Mouse (Mus musculus) urinary bladder, adult 2 months (tissue): ENCODE results near the gene Lcn8. TPM values are rescaled to one million over a fixed set of nuclear protein-coding genes. Genes with fewer than 3 reads are reported as not detected.
"Not testable (repeated sequence)": the region's sequence is repeated elsewhere in the genome, so short reads cannot be mapped to it uniquely, and the experiment has no call there.

Experiments used
- DNase-seq: peaks from one replicate; pipeline ENCODE4 v3.0.0; 2022; ENCODE audit warnings: low spot score
- polyA plus RNA-seq: library from polyadenylated mRNA; depleted of rRNA; stranded (reverse); fragments of >200 nt; gene quantifications from 2 replicates; pipeline ENCODE4 v1.2.3, GENCODE M21; 2012; rRNA removed

Gene Lcn8
- polyA plus RNA-seq, 1 experiment: 1.8 TPM

- no peak for DNase-seq
These were observed 13.6 kb downstream of the Lcn8 start for GRCm38 (mm10) chr2:25666516-25666915.

GRCm38 (mm10) chr2:25676486-25676885 is 23.6 kb downstream of the Lcn8 start, which contains the start of gene Lcn6:
Lcn6 (plus strand) TSS chr2:25676786.
- no peak for DNase-seq

GRCm38 (mm10) chr2:25679559-25679958 is 26.6 kb downstream of the Lcn8 start:
- DNase-seq: no peak

- no peak for DNase-seq
These were observed 29.5 kb downstream of the Lcn8 start, which contains the start of gene Lcn10 for GRCm38 (mm10) chr2:25682426-25682825. Lcn10 (plus strand) TSS chr2:25682726.

GRCm38 (mm10) chr2:25686941-25687340 is 34.0 kb downstream of the Lcn8 start:
- no peak for DNase-seq

- DNase-seq: no peak
These were observed 41.7 kb downstream of the Lcn8 start for GRCm38 (mm10) chr2:25694605-25695004.

GRCm38 (mm10) chr2:25696951-25697350 is 44.0 kb downstream of the Lcn8 start:
- DNase-seq: no peak

- DNase-seq: no peak
These were observed 45.8 kb downstream of the Lcn8 start for GRCm38 (mm10) chr2:25698696-25699095.

GRCm38 (mm10) chr2:25699743-25700142 is 46.8 kb downstream of the Lcn8 start, which contains the start of gene Obp2a:
Obp2a (plus strand) TSS chr2:25700043.
- not testable (repeated sequence) for DNase-seq

- DNase-seq: no peak
These were observed 48.1 kb downstream of the Lcn8 start for GRCm38 (mm10) chr2:25701001-25701400.

GRCm38 (mm10) chr2:25703706-25704105 is 50.8 kb downstream of the Lcn8 start:
- DNase-seq: no peak

Other genes with a start within 250 kb of the Lcn8 start
- gene Fut7, start 229.9 kb upstream of the Lcn8 start, polyA plus RNA-seq: 0.19 and 0.29 TPM in 2 replicates
- 6.3 and 16.4 TPM in 2 replicates for gene Abca2, start 224.4 kb upstream of the Lcn8 start, polyA plus RNA-seq
- 0.69 and 2.2 TPM in 2 replicates for gene Clic3, start 196.3 kb upstream of the Lcn8 start, polyA plus RNA-seq
- 50.8 and 61.1 TPM in 2 replicates for gene Paxx, start 192.0 kb upstream of the Lcn8 start, polyA plus RNA-seq
- gene Ptgds, start 183.1 kb upstream of the Lcn8 start, polyA plus RNA-seq: 0.38 and 0.74 TPM in 2 replicates
- not detected in 2 replicates for gene Lcn12, start 159.2 kb upstream of the Lcn8 start, polyA plus RNA-seq
- gene Fbxw5, start 152.4 kb upstream of the Lcn8 start, polyA plus RNA-seq: 15.1 and 36.1 TPM in 2 replicates
- gene C8g, start 151.4 kb upstream of the Lcn8 start, polyA plus RNA-seq: 2.3 and 2.4 TPM in 2 replicates
- 15.5 and 15.7 TPM in 2 replicates for gene Traf2, start 106.2 kb upstream of the Lcn8 start, polyA plus RNA-seq
- gene Edf1, start 95.3 kb upstream of the Lcn8 start, polyA plus RNA-seq: 222 and 224 TPM in 2 replicates
- gene Mamdc4, start 78.3 kb upstream of the Lcn8 start, polyA plus RNA-seq: 1.3 and 1.4 TPM in 2 replicates
- gene Phpt1, start 77.9 kb upstream of the Lcn8 start, polyA plus RNA-seq: 64.2 and 75.6 TPM in 2 replicates
- 0.47 and 0.57 TPM in 2 replicates for gene Ajm1, start 71.4 kb upstream of the Lcn8 start, polyA plus RNA-seq
- 66.5 and 73.8 TPM in 2 replicates for gene Rabl6, start 44.6 kb upstream of the Lcn8 start, polyA plus RNA-seq
- gene Ccdc183, start 35.4 kb upstream of the Lcn8 start, polyA plus RNA-seq: not detected in 2 replicates
- gene Tmem141, start 31.1 kb upstream of the Lcn8 start, polyA plus RNA-seq: 55.4 and 59.7 TPM in 2 replicates
- gene Fcna, start 25.1 kb upstream of the Lcn8 start, polyA plus RNA-seq: 22.9 and 30.6 TPM in 2 replicates
- 0.32 TPM in 1 of 2 replicates, not detected in the other for gene Lcn5, start 4.8 kb downstream of the Lcn8 start, polyA plus RNA-seq
- gene Lcn6, start 23.7 kb downstream of the Lcn8 start, polyA plus RNA-seq: 0.36 and 0.63 TPM in 2 replicates
- gene Lcn10, start 29.6 kb downstream of the Lcn8 start, polyA plus RNA-seq: 0.06 TPM in 1 of 2 replicates, not detected in the other
- gene Obp2a, start 46.9 kb downstream of the Lcn8 start, polyA plus RNA-seq: not detected in 2 replicates
- gene Bmyc, start 53.6 kb downstream of the Lcn8 start, polyA plus RNA-seq: 30.9 and 41.7 TPM in 2 replicates
- not detected in 2 replicates for gene Obp2b, start 83.9 kb downstream of the Lcn8 start, polyA plus RNA-seq
- not detected in 2 replicates for gene Lcn3, start 112.4 kb downstream of the Lcn8 start, polyA plus RNA-seq
- not detected in 2 replicates for gene Lcn11, start 123.9 kb downstream of the Lcn8 start, polyA plus RNA-seq
- gene Gm13539, start 129.1 kb downstream of the Lcn8 start, polyA plus RNA-seq: not detected in 2 replicates
- not detected in 2 replicates for gene Glt6d1, start 162.7 kb downstream of the Lcn8 start, polyA plus RNA-seq
- gene Lcn9, start 170.0 kb downstream of the Lcn8 start, polyA plus RNA-seq: not detected in 2 replicates
- 0.04 TPM in 1 of 2 replicates, not detected in the other for gene Sohlh1, start 194.1 kb downstream of the Lcn8 start, polyA plus RNA-seq
- gene Kcnt1, start 210.6 kb downstream of the Lcn8 start, polyA plus RNA-seq: 6.7 and 7.4 TPM in 2 replicates